Mouse (Mus musculus) brain, embryonic 14.5 days (tissue): ENCODE measurements around the gene Prim2.

ENCODE experiments used
- CTCF ChIP-seq: fragments of 200-500 bp; IDR thresholded peaks from 2 replicates; pipeline ENCODE4 v1.5.1; 2012; ENCODE audit warnings: inconsistent platforms, mild to moderate bottlenecking, moderate library complexity, borderline replicate concordance; ENCODE audit not compliant: insufficient read depth, insufficient read length; ENCODE audit errors: extremely low read depth
- POLR2A ChIP-seq: fragments of 200-500 bp; IDR thresholded peaks from 2 replicates; pipeline ENCODE4 v1.6.1; 2012; ENCODE audit warnings: mild to moderate bottlenecking, inconsistent platforms, borderline replicate concordance; ENCODE audit not compliant: poor library complexity, insufficient read depth, insufficient read length, severe bottlenecking; ENCODE audit errors: extremely low read depth

GRCm38 (mm10) chr1:33535140-33535686 is 134.4 kb downstream of the Prim2 start:
- TF ChIP-seq POLR2A, result no peak
- TF ChIP-seq CTCF, result no peak
